Mouse (Mus musculus) limb, embryonic 14.5 days (tissue): ENCODE measurements around the gene Apol9a. TPM values are rescaled to one million over a fixed set of nuclear protein-coding genes. Genes with fewer than 3 reads are reported as not detected.

Source experiments
- ATAC-seq: fragments of 200-750 bp; cut with Nextera tagmentation; 2 replicates; pipeline ENCODE4 v1.8.0; 2017; ENCODE audit warnings: low read depth, moderate number of reproducible peaks, moderate TSS enrichment; ENCODE audit not compliant: low FRiP score
- DNase-seq: peaks from one replicate; pipeline ENCODE4 v3.0.0-alpha.2; 2015; ENCODE audit warnings: low spot score
- H3K27ac ChIP-seq: fragments of 300-500 bp; sonication (generic); replicated peaks from 2 replicates; pipeline ENCODE4 v1.5.1; 2014; ENCODE audit warnings: low read depth, mild to moderate bottlenecking, low read length, moderate library complexity, mixed read lengths
- H3K27me3 ChIP-seq: fragments of 300-500 bp; sonication (generic); 2 replicates; pipeline ENCODE4 v1.6.1; 2014; ENCODE audit warnings: low read length, mixed read lengths; ENCODE audit not compliant: control insufficient read depth, insufficient read depth
- H3K36me3 ChIP-seq: fragments of 300-500 bp; sonication (generic); 2 replicates; pipeline ENCODE4 v1.6.1; 2014; ENCODE audit warnings: mild to moderate bottlenecking, low read length, moderate library complexity, mixed read lengths; ENCODE audit not compliant: control insufficient read depth, insufficient read depth
- H3K4me1 ChIP-seq: fragments of 300-500 bp; sonication (generic); 2 replicates; pipeline ENCODE4 v1.6.1; 2014; ENCODE audit warnings: antibody characterized with exemption, low read length, mixed read lengths; ENCODE audit not compliant: control insufficient read depth, insufficient read depth
- H3K4me2 ChIP-seq: fragments of 300-500 bp; sonication (generic); replicated peaks from 2 replicates; pipeline ENCODE4 v1.6.1; 2014; ENCODE audit warnings: low read depth, mild to moderate bottlenecking, low read length, moderate library complexity; ENCODE audit not compliant: severe bottlenecking
- H3K4me3 ChIP-seq: fragments of 300-500 bp; sonication (generic); replicated peaks from 2 replicates; pipeline ENCODE4 v1.5.1; 2014; ENCODE audit warnings: low read length
- H3K9ac ChIP-seq: fragments of 300-500 bp; sonication (generic); 2 replicates; pipeline ENCODE4 v1.6.1; 2014; ENCODE audit warnings: mild to moderate bottlenecking, low read depth, low read length, moderate library complexity; ENCODE audit not compliant: severe bottlenecking
- H3K9me3 ChIP-seq: fragments of 300-500 bp; sonication (generic); 2 replicates; pipeline ENCODE4 v1.6.1; 2016; ENCODE audit warnings: low read length; ENCODE audit not compliant: control insufficient read depth
- POLR2A ChIP-seq: fragments of 200-500 bp; IDR thresholded peaks from 2 replicates; pipeline ENCODE4 v1.8.0; 2012; ENCODE audit warnings: inconsistent platforms, mild to moderate bottlenecking, moderate library complexity, borderline replicate concordance; ENCODE audit not compliant: insufficient read depth, insufficient read length; ENCODE audit errors: extremely low read depth
- WGBS: fragments of 180-500 bp; shearing (Covaris S2); extraction: QIAGEN DNeasy Blood & Tissue Kit; methylation state at CpG from one replicate; pipeline ENCODE4 v1.1.7; 2014; 5-methylcytosine and 5-hydroxymethylcytosine counted together
- polyA plus RNA-seq, 2 experiments: library from polyadenylated mRNA; depleted of rRNA in 1 of 2; stranded (reverse) in 1 of 2; unstranded in 1 of 2; fragments of >200 nt; fragmentation: Nextera tagmentation in 1 of 2; extraction: Ambion mirVana in 1 of 2; gene quantifications; 2 replicates each; pipeline versions ENCODE4 v1.2.1 to v1.2.3; 2012 to 2014

Gene Apol9a
- polyA plus RNA-seq, 2 experiments, result 0.06 TPM; not detected in 1

DNA sequence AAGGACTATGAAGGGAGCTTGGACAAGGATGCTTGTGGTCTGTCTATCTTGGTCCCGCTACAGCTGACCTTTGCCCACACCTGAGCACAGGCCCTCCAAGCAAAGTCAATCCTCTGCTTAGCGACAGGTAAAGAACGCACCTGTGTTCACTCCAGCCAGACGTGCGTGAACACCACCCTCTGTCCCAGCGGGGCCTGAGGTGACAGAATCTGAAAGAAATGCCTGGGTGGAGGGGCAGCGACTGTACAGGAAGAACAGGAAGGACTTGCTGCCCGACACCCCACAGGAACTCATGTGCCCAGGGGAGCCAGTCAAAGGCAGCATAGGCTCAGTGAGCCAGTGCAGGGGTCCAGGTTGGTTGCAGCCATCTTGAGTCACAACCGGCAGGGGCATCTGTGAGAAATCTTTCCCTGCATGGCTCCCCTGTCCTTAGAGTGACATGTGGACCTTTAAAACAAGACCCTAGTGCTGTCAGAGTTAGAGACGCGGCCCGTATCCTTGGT is 42.1 kb downstream of the Apol9a start:
- no peak overlapping the region for H3K4me2 ChIP-seq
- no peak overlapping the region for H3K4me3 ChIP-seq
- no peaks in the 10 kb centered on the region for H3K36me3 ChIP-seq
- H3K4me1 ChIP-seq, result peaks cover 36% of the 10 kb centered on the region
- ATAC-seq, result no peak
- H3K27ac ChIP-seq, result no peak overlapping the region
- TF ChIP-seq POLR2A, result no peak
- H3K27me3 ChIP-seq, result no peaks in the 10 kb centered on the region
- no peaks in the 10 kb centered on the region for H3K9me3 ChIP-seq
- peak overlapping the region; percentile 32; the same call in 1 of the 2 replicates for H3K9ac ChIP-seq
- WGBS, result 78% methylated on average over 12 of the region's 12 CpGs
- no peak for DNase-seq

DNA sequence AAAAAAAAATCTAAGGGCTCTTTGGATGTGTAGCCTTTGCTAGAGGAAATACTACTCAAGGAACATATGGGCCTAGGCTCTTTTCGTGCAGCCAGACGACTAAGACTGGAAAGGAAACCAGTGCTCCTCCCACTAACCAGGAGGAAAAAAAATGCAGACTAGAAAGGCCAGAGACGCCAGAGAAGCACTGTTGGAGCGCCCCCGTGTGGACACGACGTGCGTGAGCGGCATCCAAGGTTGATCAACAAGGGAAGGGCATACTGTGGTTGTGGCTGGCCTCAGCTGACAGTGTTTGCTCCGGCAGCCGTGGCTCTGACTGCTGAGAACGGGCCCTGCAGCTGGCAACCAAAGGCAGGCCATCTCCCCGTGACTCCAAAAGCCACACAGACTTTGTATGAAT is 42.8 kb downstream of the Apol9a start:
- DNase-seq (peak; percentile 95), ATAC-seq (peak; percentile 67)
- H3K27ac ChIP-seq, result peak overlapping the region; percentile 99
- H3K4me3 ChIP-seq, result no peak overlapping the region
- no peak for TF ChIP-seq POLR2A
- no peaks in the 10 kb centered on the region for H3K27me3 ChIP-seq
- H3K4me2 ChIP-seq, result peak overlapping the region; percentile 39
- H3K36me3 ChIP-seq, result no peaks in the 10 kb centered on the region
- H3K9ac ChIP-seq, result peak overlapping the region; percentile 32; the same call in 1 of the 2 replicates
- WGBS, result under 1% methylated on average over 13 of the region's 13 CpGs
- H3K9me3 ChIP-seq, result no peaks in the 10 kb centered on the region
- H3K4me1 ChIP-seq, result peaks cover 42% of the 10 kb centered on the region

DNA sequence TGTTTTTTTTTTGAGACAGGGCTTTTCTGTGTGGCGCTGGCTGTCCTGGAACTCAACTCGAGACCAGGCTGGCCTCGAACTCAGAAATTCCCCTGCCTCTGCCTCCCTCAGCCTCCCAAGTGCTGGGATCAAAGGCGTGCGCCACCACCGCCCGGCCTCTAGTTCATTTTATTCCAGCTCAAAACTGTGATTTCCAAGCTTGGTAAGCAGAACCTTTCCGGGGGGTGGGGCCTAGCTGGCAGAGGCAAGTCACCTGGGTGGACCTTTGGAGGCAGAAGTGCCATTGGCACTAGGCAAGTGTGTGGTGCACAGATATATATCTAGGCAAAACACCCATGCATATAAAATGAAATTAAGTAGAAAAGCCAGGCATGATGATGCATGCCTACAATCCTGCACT is 43.4 kb downstream of the Apol9a start:
- peak overlapping the region; percentile 82 for H3K4me2 ChIP-seq
- no peak overlapping the region for H3K9ac ChIP-seq
- 32% methylated on average over 8 of the region's 8 CpGs for WGBS
- no peaks in the 10 kb centered on the region for H3K27me3 ChIP-seq
- H3K36me3 ChIP-seq, result no peaks in the 10 kb centered on the region
- H3K9me3 ChIP-seq, result no peaks in the 10 kb centered on the region
- peak overlapping the region; percentile 38; the same call in 1 of the 2 replicates for H3K4me3 ChIP-seq
- ATAC-seq (no peak), DNase-seq (no peak)
- H3K27ac ChIP-seq, result peak overlapping the region; percentile 99
- TF ChIP-seq POLR2A, result no peak
- H3K4me1 ChIP-seq, result peaks cover 46% of the 10 kb centered on the region

GRCm38 (mm10) chr15:77366706-77367484 is 44.0 kb downstream of the Apol9a start:
- Histone ChIP-seq H3K27ac (peak overlapping the region; percentile 99), H3K4me1 (peaks cover 46% of the 10 kb centered on the region), H3K4me2 (peak overlapping the region; percentile 82), H3K36me3 (no peaks in the 10 kb centered on the region), H3K27me3 (no peaks in the 10 kb centered on the region), H3K4me3 (peak overlapping the region; percentile 38), H3K9ac (peak overlapping the region; percentile 64), H3K9me3 (no peaks in the 10 kb centered on the region)
- DNase-seq, result peak; percentile 93
- TF ChIP-seq POLR2A, result peak; percentile 26; the same call in 1 of the 2 replicates
- WGBS, result under 1% methylated on average over 26 of the region's 26 CpGs
- ATAC-seq, result peak; percentile 80

- Histone ChIP-seq H3K36me3 (no peaks in the 10 kb centered on the region), H3K27ac (peak overlapping the region; percentile 99), H3K9ac (0 out of 2 replicates have a peak overlapping the region, but pooled peaks have one; percentile 38), H3K27me3 (no peaks in the 10 kb centered on the region), H3K4me1 (peaks cover 46% of the 10 kb centered on the region), H3K9me3 (no peaks in the 10 kb centered on the region), H3K4me2 (peak overlapping the region; percentile 82), H3K4me3 (peak overlapping the region; percentile 38; the same call in 1 of the 2 replicates)
- 38% methylated on average over 9 of the region's 9 CpGs for WGBS
- DNase-seq (peak; percentile 48), ATAC-seq (no peak)
- TF ChIP-seq POLR2A, result no peak
Observed at GRCm38 (mm10) chr15:77365700-77366570, 45.0 kb downstream of the Apol9a start.
